Mouse (Mus musculus) gonadal fat pad, adult 2 months (tissue): ENCODE data around the gene Cst10. TPM values are rescaled to one million over a fixed set of nuclear protein-coding genes. Genes with fewer than 3 reads are reported as not detected.

Experiments
- DNase-seq: peaks from one replicate; pipeline ENCODE4 v3.0.0-alpha.2; 2012; ENCODE audit warnings: low read depth
- polyA plus RNA-seq: library from polyadenylated mRNA; depleted of rRNA; stranded (reverse); fragments of >200 nt; gene quantifications from 2 replicates; pipeline ENCODE4 v1.2.3, GENCODE M21; 2012; rRNA removed

Cst10 gene
- polyA plus RNA-seq = not detected in 2 replicates

DNA sequence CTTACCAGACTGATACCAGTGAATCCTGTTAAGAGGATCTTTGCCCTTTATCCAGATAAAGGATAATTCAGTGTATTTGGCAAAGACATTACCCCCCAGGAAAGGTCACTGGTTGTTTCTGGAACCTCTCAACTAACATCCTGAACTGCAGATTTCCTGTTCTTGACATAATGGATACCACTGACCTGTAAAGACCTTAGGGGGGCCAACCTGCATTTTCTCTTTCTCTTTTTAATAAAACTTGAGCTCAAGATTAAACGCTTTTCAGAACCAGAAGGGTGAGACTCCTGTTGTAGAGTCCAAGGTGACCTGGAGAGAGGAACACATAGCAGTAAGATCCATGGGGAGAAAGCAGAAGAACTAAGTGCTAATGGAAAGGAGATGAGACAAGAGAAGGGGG, at the start of gene Cst10:
Cst10 (plus strand) TSS at position 301 of the 400 bp plus-strand sequence.
- DNase-seq = no peak

DNA sequence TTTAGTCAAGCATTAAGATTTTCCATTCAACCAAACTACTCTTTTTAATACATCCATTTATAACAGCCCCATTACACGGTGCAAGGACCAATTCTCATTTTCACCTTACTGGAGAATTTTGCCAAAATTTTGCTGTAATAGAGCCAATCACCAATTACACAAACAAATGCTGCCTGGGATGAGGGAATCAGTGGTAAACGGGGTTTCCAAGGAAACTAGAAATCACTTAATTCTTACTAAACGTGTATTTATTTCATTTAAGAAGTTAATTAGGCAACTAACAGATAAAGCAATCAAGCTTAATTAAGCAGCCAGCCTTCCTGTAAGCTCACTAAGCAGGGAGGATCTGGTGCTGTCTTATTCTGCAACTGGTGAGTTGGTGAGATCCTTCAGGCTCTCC, 11.9 kb upstream of the Cst10 start:
- no peak for DNase-seq

DNA sequence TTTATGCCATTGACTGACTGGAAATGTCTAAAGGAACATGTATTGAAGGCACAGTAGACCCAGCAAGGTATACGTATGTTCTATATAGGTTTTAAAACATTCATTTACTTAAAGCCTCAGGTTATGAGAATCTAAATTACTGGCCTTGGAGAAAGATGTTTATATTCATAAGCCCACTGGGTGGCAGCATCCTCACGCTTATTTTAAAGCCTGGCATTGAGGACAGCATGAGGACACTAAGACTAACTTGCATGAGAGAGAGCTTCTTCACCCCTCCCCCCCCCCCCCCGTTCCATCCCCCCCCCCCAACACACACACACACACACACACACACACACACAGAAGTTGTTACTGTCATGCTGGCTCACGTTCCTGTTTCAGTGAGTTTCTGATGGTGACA, 17.7 kb downstream of the Cst10 start:
- no peak for DNase-seq
